Mouse (Mus musculus) megakaryocyte, embryonic 14.5 days (primary cell): ENCODE results near the gene Smap1.

Experiments used
- FLI1 ChIP-seq: IDR thresholded peaks from 2 replicates; pipeline ENCODE4 v1.6.1; 2012; ENCODE audit warnings: low read length, inconsistent platforms, mixed read lengths
- GATA1 ChIP-seq: IDR thresholded peaks from 3 replicates; pipeline ENCODE4 v1.6.1; 2012; ENCODE audit warnings: mixed read lengths, low read length, inconsistent platforms, borderline replicate concordance

DNA sequence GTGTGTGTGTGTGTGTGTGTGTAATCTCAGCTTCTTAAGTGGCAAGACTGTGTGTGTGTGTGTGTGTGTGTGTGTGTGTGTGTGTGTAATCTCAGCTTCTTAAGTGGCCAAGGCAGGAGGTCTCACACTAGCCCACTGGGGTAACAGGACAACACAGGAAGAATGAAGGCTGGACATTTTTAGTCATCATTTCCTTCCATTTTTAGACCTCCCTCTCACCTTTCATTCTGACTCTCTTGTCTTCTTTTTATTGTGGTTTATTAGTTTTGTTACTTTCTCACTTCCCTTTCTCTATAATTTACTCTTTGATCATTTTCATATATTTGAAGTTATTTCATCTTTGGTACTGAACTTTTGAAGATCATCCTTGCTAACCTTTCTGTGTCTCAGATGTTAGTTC lies 81.2 kb downstream of the Smap1 start:
- TF ChIP-seq GATA1 (no peak), FLI1 (no peak)
